Mouse (Mus musculus): ENCODE measurements around the gene Trappc6b. TPM values are rescaled to one million over a fixed set of nuclear protein-coding genes. Genes with fewer than 3 reads are reported as not detected.
A peak's percentile ranks its signal among the peaks of the same experiment; 100 is the strongest.

Gene Trappc6b
- polyA plus RNA-seq, 1 experiment from 2014 or later = 85.9 TPM

DNA sequence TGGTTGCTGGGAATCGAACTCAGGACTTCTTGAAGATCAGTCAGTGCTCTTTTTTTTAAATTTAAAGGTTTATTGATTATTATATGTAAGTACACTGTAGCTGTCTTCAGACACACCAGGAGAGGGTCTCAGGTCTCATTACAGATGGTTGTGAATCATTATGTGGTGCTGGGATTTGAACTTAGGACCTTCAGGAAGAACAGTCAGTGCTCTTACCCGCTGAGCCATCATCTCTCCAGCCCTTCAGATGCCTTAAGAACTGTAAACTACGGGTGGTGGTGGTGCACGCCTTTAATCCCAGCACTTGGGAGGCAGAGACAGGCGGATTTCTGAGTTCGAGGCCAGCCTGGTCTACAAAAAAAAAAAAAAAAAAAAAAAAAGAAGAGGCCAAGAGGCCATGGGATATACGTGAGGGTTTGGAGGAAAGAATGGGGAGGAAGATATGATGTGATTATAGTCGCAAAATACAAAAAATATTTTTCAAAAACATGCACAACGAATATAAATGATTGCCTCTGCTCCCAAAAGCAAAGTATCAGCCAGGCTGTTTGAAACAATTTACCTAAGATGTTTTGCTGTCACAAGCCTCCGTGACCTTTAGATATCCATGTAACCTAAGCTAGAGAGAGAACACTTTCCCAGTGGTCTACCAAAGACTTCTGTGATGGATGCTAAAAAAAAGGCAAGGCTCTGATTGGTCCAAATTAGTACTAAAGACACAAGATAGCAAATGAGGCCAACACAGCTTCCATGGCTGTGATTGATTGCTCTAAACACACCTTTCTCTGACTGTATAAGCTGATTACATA is 21.9 kb downstream of the Trappc6b start:
- no peaks in the 10 kb centered on the region for H3K27me3 ChIP-seq (replicated peaks; ENCODE audit: control insufficient read depth, insufficient read depth, low read length)
- 0 out of 2 replicates have a peak overlapping the region, but pooled peaks have one; percentile 18 for H3K4me3 ChIP-seq (ENCODE audit: low read length)
- WGBS = 70% methylated on average over 10 of the region's 10 CpGs
- peak overlapping the region; percentile 35; the same call in 1 of the 2 replicates for H3K4me2 ChIP-seq (ENCODE audit: low read depth, low read length)
- peaks cover 3% of the 10 kb centered on the region; the same call in 1 of the 2 replicates for H3K4me1 ChIP-seq (ENCODE audit: control insufficient read depth, insufficient read depth, low read length)
- peaks cover 6% of the 10 kb centered on the region for H3K36me3 ChIP-seq (ENCODE audit: control insufficient read depth, insufficient read depth, low read length)
- peak overlapping the region; percentile 86 for H3K27ac ChIP-seq (ENCODE audit: low read length)
- no peak overlapping the region for H3K9ac ChIP-seq (ENCODE audit: low read depth, low read length)
- no peaks in the 10 kb centered on the region for H3K9me3 ChIP-seq (ENCODE audit: control insufficient read depth, low read length)
- no peak for ATAC-seq

DNA sequence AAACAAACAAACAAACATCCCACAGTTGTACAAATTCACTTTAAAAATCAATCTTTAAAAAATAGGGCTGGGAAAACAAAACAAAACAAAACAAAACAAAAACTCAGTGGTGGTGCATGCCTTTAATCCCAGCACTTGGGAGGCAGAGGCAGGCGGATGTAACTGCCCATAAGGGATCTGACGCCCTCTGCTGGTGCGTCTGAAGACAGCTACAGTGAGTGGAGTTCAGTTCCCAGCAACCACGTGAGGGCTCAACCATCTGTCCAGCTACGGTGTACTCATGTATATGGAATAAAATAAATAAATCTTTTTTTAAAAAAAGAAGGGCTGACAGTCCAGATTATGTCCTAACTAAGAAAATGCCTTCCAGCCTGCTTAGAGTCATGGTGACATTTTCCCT is 29.2 kb downstream of the Trappc6b start:
- 65% methylated on average over 5 of the region's 5 CpGs for WGBS
- no peak for ATAC-seq
- Histone ChIP-seq H3K4me3 (ENCODE audit: low read length) (no peak overlapping the region), H3K27me3 (replicated peaks; ENCODE audit: control insufficient read depth, insufficient read depth, low read length) (no peaks in the 10 kb centered on the region), H3K27ac (ENCODE audit: low read length) (no peak overlapping the region), H3K4me2 (ENCODE audit: low read depth, low read length) (no peak overlapping the region), H3K9me3 (ENCODE audit: control insufficient read depth, low read length) (no peaks in the 10 kb centered on the region), H3K36me3 (ENCODE audit: control insufficient read depth, insufficient read depth, low read length) (no peaks in the 10 kb centered on the region), H3K4me1 (ENCODE audit: control insufficient read depth, insufficient read depth, low read length) (no peaks in the 10 kb centered on the region), H3K9ac (ENCODE audit: low read depth, low read length) (no peak overlapping the region)

DNA sequence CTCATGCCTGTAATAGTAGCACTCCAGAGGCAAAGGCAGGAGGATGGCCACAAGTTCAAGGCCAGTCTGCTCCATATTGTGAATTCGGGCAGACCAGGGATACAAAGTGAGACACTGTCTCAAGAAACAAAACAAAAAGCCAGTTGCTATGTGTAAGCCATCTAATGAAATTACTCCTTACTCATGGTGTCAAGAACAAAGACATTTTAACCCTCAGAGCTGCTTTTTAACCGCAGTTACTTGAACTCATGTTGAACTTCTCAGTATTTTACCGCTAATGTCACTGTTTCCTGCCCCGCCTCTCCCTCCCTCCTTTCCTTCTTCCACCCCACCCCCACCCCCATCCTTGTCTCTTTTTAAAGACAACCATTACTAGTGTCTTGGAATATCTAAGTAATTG is 40.0 kb downstream of the Trappc6b start:
- H3K9ac ChIP-seq (ENCODE audit: low read depth, low read length) = no peak overlapping the region
- H3K27ac ChIP-seq (ENCODE audit: low read length) = no peak overlapping the region
- H3K4me3 ChIP-seq (ENCODE audit: low read length) = no peak overlapping the region
- 86% methylated on average over 4 of the region's 4 CpGs for WGBS
- ATAC-seq = no peak
- no peaks in the 10 kb centered on the region for H3K9me3 ChIP-seq (ENCODE audit: control insufficient read depth, low read length)
- no peaks in the 10 kb centered on the region for H3K27me3 ChIP-seq (replicated peaks; ENCODE audit: control insufficient read depth, insufficient read depth, low read length)
- no peaks in the 10 kb centered on the region for H3K4me1 ChIP-seq (ENCODE audit: control insufficient read depth, insufficient read depth, low read length)
- H3K36me3 ChIP-seq (ENCODE audit: control insufficient read depth, insufficient read depth, low read length) = peaks cover 14% of the 10 kb centered on the region
- no peak overlapping the region for H3K4me2 ChIP-seq (ENCODE audit: low read depth, low read length)

DNA sequence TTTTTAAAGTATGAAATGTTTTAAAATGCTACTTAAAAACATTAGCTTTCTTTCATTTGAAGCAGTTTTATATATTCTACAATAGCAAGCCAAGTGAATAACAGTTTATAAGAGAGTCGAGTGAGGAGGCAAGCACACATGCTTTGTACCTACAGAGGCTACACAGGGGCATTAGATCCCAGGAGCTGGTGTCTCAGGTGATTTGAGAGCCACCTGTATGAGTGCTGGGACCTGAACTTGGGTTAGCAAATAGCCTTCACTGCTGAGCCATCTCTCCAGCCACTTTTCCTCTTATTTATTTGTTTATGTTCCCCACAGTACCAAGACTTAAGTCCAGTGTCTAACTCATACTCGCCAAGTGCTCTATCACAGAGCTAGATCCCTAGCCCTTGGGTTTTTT is 41.4 kb downstream of the Trappc6b start:
- Histone ChIP-seq H3K27ac (ENCODE audit: low read length) (no peak overlapping the region), H3K4me2 (ENCODE audit: low read depth, low read length) (no peak overlapping the region), H3K36me3 (ENCODE audit: control insufficient read depth, insufficient read depth, low read length) (peaks cover 11% of the 10 kb centered on the region), H3K4me3 (ENCODE audit: low read length) (no peak overlapping the region), H3K9me3 (ENCODE audit: control insufficient read depth, low read length) (no peaks in the 10 kb centered on the region), H3K9ac (ENCODE audit: low read depth, low read length) (no peak overlapping the region), H3K27me3 (replicated peaks; ENCODE audit: control insufficient read depth, insufficient read depth, low read length) (no peaks in the 10 kb centered on the region), H3K4me1 (ENCODE audit: control insufficient read depth, insufficient read depth, low read length) (no peaks in the 10 kb centered on the region)
- WGBS = 91% methylated on average over 2 of the region's 2 CpGs
- ATAC-seq = no peak

DNA sequence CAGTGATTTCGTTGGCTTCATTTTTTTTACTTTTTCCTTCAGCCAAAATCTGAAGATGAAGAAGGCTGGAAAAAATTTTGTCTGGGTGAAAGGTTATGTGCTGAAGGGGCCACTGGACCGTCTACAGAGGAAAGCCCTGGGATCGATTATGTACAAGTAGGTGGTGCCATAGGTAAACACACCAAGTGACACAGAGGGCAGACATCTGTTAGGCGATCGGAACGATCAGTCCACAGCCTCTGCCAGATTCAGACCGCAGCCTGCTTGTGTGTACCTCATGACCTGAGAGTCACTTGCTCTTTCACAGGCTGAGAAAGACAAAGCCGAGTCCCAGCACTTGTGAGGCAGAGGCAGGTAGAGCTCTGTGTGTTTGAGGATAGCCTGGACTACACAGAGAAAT is 43.3 kb downstream of the Trappc6b start:
- no peak for ATAC-seq
- H3K27ac ChIP-seq (ENCODE audit: low read length) = no peak overlapping the region
- no peak overlapping the region for H3K4me3 ChIP-seq (ENCODE audit: low read length)
- 86% methylated on average over 8 of the region's 8 CpGs for WGBS
- H3K9me3 ChIP-seq (ENCODE audit: control insufficient read depth, low read length) = no peaks in the 10 kb centered on the region
- no peak overlapping the region for H3K9ac ChIP-seq (ENCODE audit: low read depth, low read length)
- H3K36me3 ChIP-seq (ENCODE audit: control insufficient read depth, insufficient read depth, low read length) = peaks cover 11% of the 10 kb centered on the region; the same call in 1 of the 2 replicates
- H3K4me1 ChIP-seq (ENCODE audit: control insufficient read depth, insufficient read depth, low read length) = no peaks in the 10 kb centered on the region
- no peaks in the 10 kb centered on the region for H3K27me3 ChIP-seq (replicated peaks; ENCODE audit: control insufficient read depth, insufficient read depth, low read length)
- no peak overlapping the region for H3K4me2 ChIP-seq (ENCODE audit: low read depth, low read length)

DNA sequence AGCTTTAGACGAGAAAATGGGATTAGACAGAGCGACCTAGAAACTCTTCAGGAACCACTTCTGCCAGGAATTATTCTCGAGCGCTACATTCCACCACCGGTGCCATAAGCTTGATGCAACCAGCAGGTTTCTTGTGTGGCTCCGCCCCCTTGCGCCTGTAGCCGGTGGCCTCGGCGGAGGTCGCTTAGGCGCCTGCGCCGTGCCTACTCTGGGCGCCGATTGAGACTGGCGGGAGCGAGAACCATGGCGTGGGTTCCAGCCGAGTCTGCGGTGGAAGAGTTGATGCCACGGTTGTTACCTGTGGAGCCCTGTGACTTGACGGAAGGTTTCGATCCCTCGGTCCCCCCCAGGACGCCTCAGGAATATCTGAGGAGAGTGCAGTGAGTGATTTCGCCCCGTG is 48.0 kb downstream of the Trappc6b start, which contains the start of gene Gemin2:
Gene Gemin2 (plus strand): TSS at position 160 of the 400 bp plus-strand sequence.
- Histone ChIP-seq H3K4me2 (ENCODE audit: low read depth, low read length) (peak within 1 kb of the TSS; percentile 69), H3K4me1 (ENCODE audit: control insufficient read depth, insufficient read depth, low read length) (peaks cover 12% of the 10 kb centered on the region), H3K27me3 (replicated peaks; ENCODE audit: control insufficient read depth, insufficient read depth, low read length) (no peaks in the 10 kb centered on the region), H3K4me3 (ENCODE audit: low read length) (peak within 1 kb of the TSS; percentile 72), H3K9ac (ENCODE audit: low read depth, low read length) (peak within 1 kb of the TSS; percentile 89), H3K9me3 (ENCODE audit: control insufficient read depth, low read length) (no peaks in the 10 kb centered on the region), H3K27ac (ENCODE audit: low read length) (peak within 1 kb of the TSS; percentile 71), H3K36me3 (ENCODE audit: control insufficient read depth, insufficient read depth, low read length) (no peaks in the 10 kb centered on the region)
- ATAC-seq = peak; percentile 73
- WGBS = under 1% methylated on average over 28 of the region's 28 CpGs

DNA sequence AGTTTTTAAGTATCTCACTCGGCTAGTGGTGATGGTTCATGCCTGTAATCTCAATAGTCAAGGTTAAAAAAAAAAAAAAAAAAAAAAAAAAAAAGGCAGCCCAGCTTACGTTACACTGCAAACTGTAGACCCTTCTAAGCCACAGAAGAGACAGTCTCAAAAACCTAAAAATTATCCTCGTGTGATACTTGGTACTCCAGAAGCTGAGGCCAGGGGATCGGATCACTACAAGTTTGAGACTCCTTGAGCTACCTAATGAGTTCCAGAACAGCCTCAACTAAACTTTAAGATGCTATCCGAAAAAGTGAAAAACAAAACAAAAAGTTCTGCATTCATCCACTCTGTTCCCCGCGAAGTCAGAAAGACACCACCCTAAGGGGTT is 48.6 kb downstream of the Trappc6b start:
- ATAC-seq = no peak
- Histone ChIP-seq H3K9me3 (ENCODE audit: control insufficient read depth, low read length) (no peaks in the 10 kb centered on the region), H3K36me3 (ENCODE audit: control insufficient read depth, insufficient read depth, low read length) (no peaks in the 10 kb centered on the region), H3K4me2 (ENCODE audit: low read depth, low read length) (peak overlapping the region; percentile 69), H3K4me1 (ENCODE audit: control insufficient read depth, insufficient read depth, low read length) (peaks cover 12% of the 10 kb centered on the region), H3K4me3 (ENCODE audit: low read length) (peak overlapping the region; percentile 72), H3K27me3 (replicated peaks; ENCODE audit: control insufficient read depth, insufficient read depth, low read length) (no peaks in the 10 kb centered on the region), H3K27ac (ENCODE audit: low read length) (peak overlapping the region; percentile 71), H3K9ac (ENCODE audit: low read depth, low read length) (peak overlapping the region; percentile 89)
- WGBS = 2% methylated on average over 7 of the region's 7 CpGs

DNA sequence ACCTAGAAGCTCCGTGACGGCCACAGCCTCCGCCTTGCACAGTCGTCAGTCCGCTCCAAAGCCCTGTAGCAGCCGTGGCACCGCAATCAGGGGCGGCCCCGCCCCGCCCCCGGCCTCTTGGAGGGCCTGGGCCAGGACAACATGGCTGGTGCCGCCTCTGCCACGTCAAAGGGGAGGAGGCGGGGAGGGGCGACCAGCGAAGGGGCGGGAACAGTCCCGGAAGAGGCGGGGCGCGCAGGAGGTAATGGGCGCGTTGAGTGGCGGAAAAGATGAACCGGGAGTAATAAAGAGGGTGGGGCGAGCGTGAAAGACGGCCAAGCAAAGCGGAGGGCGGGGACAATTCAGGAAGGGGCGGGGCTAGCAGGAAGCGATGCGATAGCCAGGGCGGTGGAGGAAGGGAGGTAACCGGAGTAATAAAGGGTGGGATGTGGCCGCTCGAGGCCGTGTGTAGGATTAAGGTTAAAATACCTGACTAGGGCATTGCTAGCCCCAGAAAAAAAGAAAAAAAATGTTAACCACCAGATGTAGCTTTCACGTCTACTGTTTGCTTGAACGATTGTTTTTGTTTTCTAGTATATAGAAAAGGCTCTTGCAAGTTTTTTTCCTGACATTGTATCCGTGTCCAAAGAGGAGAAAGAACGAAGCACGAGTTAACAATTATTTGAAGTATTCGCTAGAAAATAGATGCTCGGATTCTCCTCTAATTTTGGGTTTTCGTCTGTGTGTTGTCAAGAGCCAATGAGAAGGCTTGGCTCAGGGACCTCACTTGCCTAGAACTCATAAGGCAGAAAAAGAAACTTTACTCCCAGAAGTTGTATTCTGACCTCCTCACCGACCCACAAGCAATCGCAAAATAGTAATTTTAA is 49.2 kb downstream of the Trappc6b start, which contains the start of gene Sec23a:
Gene Sec23a (minus strand): TSS at position 174 of the 866 bp plus-strand sequence.
- Histone ChIP-seq H3K36me3 (ENCODE audit: control insufficient read depth, insufficient read depth, low read length) (no peaks in the 10 kb centered on the region), H3K4me3 (ENCODE audit: low read length) (peak within 1 kb of the TSS; percentile 81), H3K9me3 (ENCODE audit: control insufficient read depth, low read length) (no peaks in the 10 kb centered on the region), H3K4me1 (ENCODE audit: control insufficient read depth, insufficient read depth, low read length) (peaks cover 12% of the 10 kb centered on the region), H3K4me2 (ENCODE audit: low read depth, low read length) (peak within 1 kb of the TSS; percentile 71), H3K9ac (ENCODE audit: low read depth, low read length) (peak within 1 kb of the TSS; percentile 90), H3K27ac (ENCODE audit: low read length) (peak within 1 kb of the TSS; percentile 97), H3K27me3 (replicated peaks; ENCODE audit: control insufficient read depth, insufficient read depth, low read length) (no peaks in the 10 kb centered on the region)
- WGBS = 1% methylated on average over 48 of the region's 48 CpGs
- peak; percentile 97 for ATAC-seq

DNA sequence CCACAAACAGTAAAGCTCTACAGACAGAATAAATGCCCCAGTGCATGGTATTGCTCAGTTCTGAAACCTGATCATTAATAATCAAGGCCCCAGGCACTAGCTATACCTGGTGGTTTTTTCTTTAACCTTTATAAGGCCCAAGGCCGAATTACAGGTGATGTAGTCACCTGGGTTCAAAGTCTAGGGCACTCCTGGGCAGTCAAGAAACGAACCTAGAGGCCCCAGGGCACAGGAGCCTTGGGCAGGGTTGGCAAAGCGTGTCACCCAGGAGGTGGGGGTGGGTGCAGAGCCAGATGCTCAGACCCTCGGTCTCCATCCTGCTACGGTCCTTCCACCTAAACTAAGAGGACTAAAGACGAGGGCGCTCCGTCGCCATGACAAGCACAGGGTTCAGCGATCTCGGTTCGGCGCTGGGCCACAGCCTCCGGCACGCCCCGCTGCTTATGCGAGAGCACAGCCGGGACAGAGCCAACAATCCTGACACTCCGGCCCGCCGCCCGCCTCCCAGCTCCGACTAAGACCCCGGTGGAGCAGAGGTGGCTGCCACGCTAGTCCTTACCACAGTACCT is 49.9 kb downstream of the Trappc6b start:
- H3K4me2 ChIP-seq (ENCODE audit: low read depth, low read length) = peak overlapping the region; percentile 71
- no peaks in the 10 kb centered on the region for H3K27me3 ChIP-seq (replicated peaks; ENCODE audit: control insufficient read depth, insufficient read depth, low read length)
- ATAC-seq = peak; percentile 78
- H3K27ac ChIP-seq (ENCODE audit: low read length) = peak overlapping the region; percentile 97
- H3K4me3 ChIP-seq (ENCODE audit: low read length) = peak overlapping the region; percentile 81
- 0% methylated on average over 25 of the region's 25 CpGs for WGBS
- H3K36me3 ChIP-seq (ENCODE audit: control insufficient read depth, insufficient read depth, low read length) = peaks cover 4% of the 10 kb centered on the region; the same call in 1 of the 2 replicates
- H3K9ac ChIP-seq (ENCODE audit: low read depth, low read length) = peak overlapping the region; percentile 90
- H3K9me3 ChIP-seq (ENCODE audit: control insufficient read depth, low read length) = no peaks in the 10 kb centered on the region
- H3K4me1 ChIP-seq (ENCODE audit: control insufficient read depth, insufficient read depth, low read length) = peaks cover 12% of the 10 kb centered on the region

All from intestine, embryonic 16.5 days (tissue).